Mouse (Mus musculus): ENCODE measurements around the gene Bmp10.
"Not testable (repeated sequence)": the region's sequence is repeated elsewhere in the genome, so short reads cannot be mapped to it uniquely, and the experiment has no call there.

Gene Bmp10

GRCm38 (mm10) chr6:87455507-87455906 is 26.7 kb downstream of the Bmp10 start:
- peaks cover 3% of the 10 kb centered on the region; the same call in 1 of the 2 replicates for H3K27me3 ChIP-seq (ENCODE audit: insufficient read depth, low read length)
- H3K4me3 ChIP-seq (replicated peaks; ENCODE audit: low read length), result no peak overlapping the region
- no peaks in the 10 kb centered on the region for H3K4me1 ChIP-seq (replicated peaks; ENCODE audit: low read depth, low read length)
- H3K36me3 ChIP-seq (ENCODE audit: insufficient read depth, low read length), result no peaks in the 10 kb centered on the region
- peaks cover 20% of the 10 kb centered on the region for H3K9me3 ChIP-seq (ENCODE audit: low read length)
- TF ChIP-seq CTCF (conservative IDR thresholded peaks at IDR 0.05; ENCODE audit: low read length) (no peak), NANOG (IDR thresholded peaks at IDR 0.05; ENCODE audit: borderline replicate concordance, low read length) (no peak), POU5F1 (IDR thresholded peaks at IDR 0.05; ENCODE audit: borderline replicate concordance, low read length) (no peak)

DNA sequence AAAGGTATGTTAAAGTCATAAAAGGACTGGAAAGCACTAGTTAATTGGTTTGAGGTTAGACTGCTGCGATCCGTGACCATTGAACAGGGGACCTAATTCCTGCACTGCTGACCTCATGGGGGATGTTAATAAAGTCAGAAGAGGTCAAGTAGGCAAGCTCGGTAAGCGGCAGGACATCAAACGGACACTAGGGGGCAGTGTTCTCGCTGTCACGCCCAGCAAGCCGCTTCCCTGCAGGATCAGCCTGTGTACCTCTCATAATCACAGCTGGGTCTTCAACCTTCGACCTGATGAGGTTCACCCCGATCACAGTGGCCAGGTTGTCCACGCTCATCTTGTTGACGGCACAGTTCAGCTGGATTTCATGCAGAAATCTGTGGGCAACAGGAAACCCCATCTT is 37.4 kb downstream of the Bmp10 start:
- peaks cover 22% of the 10 kb centered on the region for H3K27me3 ChIP-seq (ENCODE audit: insufficient read depth, low read length)
- H3K4me1 ChIP-seq (replicated peaks; ENCODE audit: low read depth, low read length), result peaks cover 5% of the 10 kb centered on the region
- H3K36me3 ChIP-seq (ENCODE audit: insufficient read depth, low read length), result no peaks in the 10 kb centered on the region
- TF ChIP-seq POU5F1 (IDR thresholded peaks at IDR 0.05; ENCODE audit: borderline replicate concordance, low read length) (no peak), CTCF (conservative IDR thresholded peaks at IDR 0.05; ENCODE audit: low read length) (peak; percentile 79)
- no peaks in the 10 kb centered on the region for H3K9me3 ChIP-seq (ENCODE audit: low read length)
- no peak overlapping the region; the same call in 1 of the 2 replicates for H3K4me3 ChIP-seq (replicated peaks; ENCODE audit: low read length)

DNA sequence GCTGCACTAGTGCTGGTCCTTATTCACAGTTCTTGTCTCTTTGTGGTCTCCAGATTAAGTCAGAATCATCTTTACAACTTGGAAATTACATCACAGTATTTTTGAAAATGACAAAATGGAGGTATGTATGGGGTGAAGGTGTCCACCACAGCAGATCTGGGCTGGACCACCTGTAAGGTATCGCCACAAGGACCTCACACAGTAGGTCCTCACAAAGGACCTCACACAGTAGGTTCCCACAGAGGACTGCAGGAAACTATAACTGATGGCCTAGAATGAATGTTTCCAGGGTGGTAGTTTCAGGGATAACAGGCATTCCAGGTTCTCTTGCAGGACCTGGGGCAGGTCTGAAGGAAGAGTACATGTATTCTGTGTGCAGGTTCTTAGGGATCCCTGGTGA is 38.6 kb downstream of the Bmp10 start:
- H3K27me3 ChIP-seq (ENCODE audit: insufficient read depth, low read length), result peaks cover 25% of the 10 kb centered on the region
- no peak overlapping the region for H3K4me3 ChIP-seq (replicated peaks; ENCODE audit: low read length)
- H3K36me3 ChIP-seq (ENCODE audit: insufficient read depth, low read length), result no peaks in the 10 kb centered on the region
- H3K4me1 ChIP-seq (replicated peaks; ENCODE audit: low read depth, low read length), result peaks cover 5% of the 10 kb centered on the region
- H3K9me3 ChIP-seq (ENCODE audit: low read length), result no peaks in the 10 kb centered on the region
- no peak for TF ChIP-seq NANOG (IDR thresholded peaks at IDR 0.05; ENCODE audit: borderline replicate concordance, low read length)
- no peak for TF ChIP-seq CTCF (conservative IDR thresholded peaks at IDR 0.05; ENCODE audit: low read length)
- TF ChIP-seq POU5F1 (IDR thresholded peaks at IDR 0.05; ENCODE audit: borderline replicate concordance, low read length), result no peak

DNA sequence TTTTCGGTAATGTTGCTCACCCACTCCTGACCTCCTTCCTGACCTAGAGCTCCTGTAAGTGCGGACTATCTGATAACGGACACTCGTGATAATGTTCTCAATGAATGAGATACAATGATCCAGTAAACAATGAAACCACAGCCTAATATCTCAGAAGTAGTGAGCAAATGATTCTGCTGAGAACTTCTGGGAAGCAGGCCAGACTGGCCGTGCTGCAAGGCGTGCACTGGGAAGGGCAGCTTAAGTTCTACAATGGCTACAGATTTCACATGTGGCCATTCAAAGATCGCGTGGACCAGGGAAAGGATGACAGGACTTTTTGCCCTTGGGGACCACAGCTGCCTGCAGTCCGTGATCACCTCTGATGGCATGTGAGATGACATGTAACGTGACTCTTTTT is 39.6 kb downstream of the Bmp10 start:
- TF ChIP-seq CTCF (conservative IDR thresholded peaks at IDR 0.05; ENCODE audit: low read length), result no peak
- TF ChIP-seq POU5F1 (IDR thresholded peaks at IDR 0.05; ENCODE audit: borderline replicate concordance, low read length), result no peak
- TF ChIP-seq NANOG (IDR thresholded peaks at IDR 0.05; ENCODE audit: borderline replicate concordance, low read length), result no peak
- H3K4me1 ChIP-seq (replicated peaks; ENCODE audit: low read depth, low read length), result peaks cover 5% of the 10 kb centered on the region

DNA sequence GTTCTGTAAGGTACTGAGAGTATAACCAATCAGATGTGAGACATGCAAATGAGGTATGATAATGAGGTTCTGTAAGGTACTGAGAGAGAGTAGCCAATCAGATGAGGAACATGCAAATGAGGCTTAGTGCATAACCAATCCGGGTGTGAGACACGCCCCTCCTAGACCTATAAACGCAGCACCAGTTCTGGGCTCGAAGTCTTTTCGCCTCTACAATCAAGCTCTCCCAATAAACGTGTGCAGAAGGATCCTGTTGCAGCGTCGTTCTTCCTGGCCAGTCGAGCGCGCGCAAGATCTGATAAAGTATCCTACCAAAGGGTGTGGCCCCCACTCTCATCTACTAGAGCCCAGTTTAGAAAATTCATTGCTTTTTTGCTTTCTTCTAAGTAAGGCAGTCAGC is 41.3 kb downstream of the Bmp10 start:
- H3K36me3 ChIP-seq (ENCODE audit: insufficient read depth, low read length); H3K9me3 ChIP-seq (ENCODE audit: low read length); H3K4me3 ChIP-seq (replicated peaks; ENCODE audit: low read length); H3K4me1 ChIP-seq (replicated peaks; ENCODE audit: low read depth, low read length): not testable (repeated sequence)
- H3K27me3 ChIP-seq (ENCODE audit: insufficient read depth, low read length), result peaks cover 10% of the 10 kb centered on the region

More for the DNA sequence above, 39.6 kb downstream of the Bmp10 start:
- H3K4me3 ChIP-seq (replicated peaks; ENCODE audit: low read length), result no peak overlapping the region
- H3K9me3 ChIP-seq (ENCODE audit: low read length), result no peaks in the 10 kb centered on the region
- no peaks in the 10 kb centered on the region for H3K36me3 ChIP-seq (ENCODE audit: insufficient read depth, low read length)
- H3K27me3 ChIP-seq (ENCODE audit: insufficient read depth, low read length), result peaks cover 20% of the 10 kb centered on the region

GRCm38 (mm10) chr6:87475223-87475622 is 46.4 kb downstream of the Bmp10 start:
- Histone ChIP-seq H3K4me3 (replicated peaks; ENCODE audit: low read length) (no peak overlapping the region), H3K4me1 (replicated peaks; ENCODE audit: low read depth, low read length) (0 out of 2 replicates have a peak, but pooled peaks cover 4% of the 10 kb centered on the region), H3K36me3 (ENCODE audit: insufficient read depth, low read length) (no peaks in the 10 kb centered on the region), H3K9me3 (ENCODE audit: low read length) (no peaks in the 10 kb centered on the region), H3K27me3 (ENCODE audit: insufficient read depth, low read length) (peaks cover 5% of the 10 kb centered on the region; the same call in 1 of the 2 replicates)
- TF ChIP-seq NANOG (IDR thresholded peaks at IDR 0.05; ENCODE audit: borderline replicate concordance, low read length), result no peak

- TF ChIP-seq POU5F1 (IDR thresholded peaks at IDR 0.05; ENCODE audit: borderline replicate concordance, low read length) (no peak), CTCF (conservative IDR thresholded peaks at IDR 0.05; ENCODE audit: low read length) (no peak), NANOG (IDR thresholded peaks at IDR 0.05; ENCODE audit: borderline replicate concordance, low read length) (no peak)
- no peaks in the 10 kb centered on the region for H3K36me3 ChIP-seq (ENCODE audit: insufficient read depth, low read length)
Observed at GRCm38 (mm10) chr6:87478847-87479246, 50.1 kb downstream of the Bmp10 start.

GRCm38 (mm10) chr6:87479291-87479999 is 50.7 kb downstream of the Bmp10 start:
- no peak overlapping the region for H3K4me3 ChIP-seq (replicated peaks; ENCODE audit: low read length)
- H3K36me3 ChIP-seq (ENCODE audit: insufficient read depth, low read length), result no peaks in the 10 kb centered on the region
- peaks cover 9% of the 10 kb centered on the region; the same call in 1 of the 2 replicates for H3K4me1 ChIP-seq (replicated peaks; ENCODE audit: low read depth, low read length)
- peaks cover 10% of the 10 kb centered on the region for H3K9me3 ChIP-seq (ENCODE audit: low read length)
- peaks cover 4% of the 10 kb centered on the region; the same call in 1 of the 2 replicates for H3K27me3 ChIP-seq (ENCODE audit: insufficient read depth, low read length)
- TF ChIP-seq POU5F1 (IDR thresholded peaks at IDR 0.05; ENCODE audit: borderline replicate concordance, low read length) (no peak), NANOG (IDR thresholded peaks at IDR 0.05; ENCODE audit: borderline replicate concordance, low read length) (no peak), CTCF (conservative IDR thresholded peaks at IDR 0.05; ENCODE audit: low read length) (no peak)

More at GRCm38 (mm10) chr6:87478847-87479246, 50.1 kb downstream of the Bmp10 start:
- Histone ChIP-seq H3K4me3 (replicated peaks; ENCODE audit: low read length) (no peak overlapping the region), H3K4me1 (replicated peaks; ENCODE audit: low read depth, low read length) (peaks cover 9% of the 10 kb centered on the region; the same call in 1 of the 2 replicates), H3K27me3 (ENCODE audit: insufficient read depth, low read length) (peaks cover 4% of the 10 kb centered on the region; the same call in 1 of the 2 replicates), H3K9me3 (ENCODE audit: low read length) (peaks cover 10% of the 10 kb centered on the region)
